Mouse (Mus musculus): ENCODE results near the gene Pdc. TPM values are rescaled to one million over a fixed set of nuclear protein-coding genes. Genes with fewer than 3 reads are reported as not detected.
"Not testable (repeated sequence)": the region's sequence is repeated elsewhere in the genome, so short reads cannot be mapped to it uniquely, and the experiment has no call there.

The Pdc gene
- polyA plus RNA-seq (2011; ENCODE audit: insufficient read length, low read depth, missing spikeins): not detected in 2 replicates

GRCm38 (mm10) chr1:150319205-150319604 is at the start of gene Pdc:
Pdc (plus strand) TSS chr1:150319417.
- H3K4me1 ChIP-seq (ENCODE audit: control insufficient read depth, insufficient read depth, low read length): no peaks in the 10 kb centered on the region
- no peak for TF ChIP-seq CTCF (IDR thresholded peaks at IDR 0.05; ENCODE audit: borderline replicate concordance, insufficient read depth, low read length)
- no peak for TF ChIP-seq POLR2A (IDR thresholded peaks at IDR 0.05; ENCODE audit: low read depth, low read length)
- no peak within 1 kb of the TSS for H3K4me3 ChIP-seq (ENCODE audit: insufficient read depth, low read length)
- H3K27ac ChIP-seq (ENCODE audit: insufficient read depth, low read length): no peak within 1 kb of the TSS

GRCm38 (mm10) chr1:150294051-150294450 is 25.2 kb upstream of the Pdc start:
- H3K4me3 ChIP-seq (ENCODE audit: insufficient read depth, low read length); H3K27ac ChIP-seq (ENCODE audit: insufficient read depth, low read length); H3K4me1 ChIP-seq (ENCODE audit: control insufficient read depth, insufficient read depth, low read length): not testable (repeated sequence)

GRCm38 (mm10) chr1:150307599-150307998 is 11.6 kb upstream of the Pdc start:
- TF ChIP-seq POLR2A (IDR thresholded peaks at IDR 0.05; ENCODE audit: low read depth, low read length) (no peak), CTCF (IDR thresholded peaks at IDR 0.05; ENCODE audit: borderline replicate concordance, insufficient read depth, low read length) (no peak)

GRCm38 (mm10) chr1:150335111-150335510 is 15.9 kb downstream of the Pdc start:
- H3K4me1 ChIP-seq (ENCODE audit: control insufficient read depth, insufficient read depth, low read length): no peaks in the 10 kb centered on the region
- H3K27ac ChIP-seq (ENCODE audit: insufficient read depth, low read length): no peak overlapping the region
- TF ChIP-seq POLR2A (IDR thresholded peaks at IDR 0.05; ENCODE audit: low read depth, low read length) (no peak), CTCF (IDR thresholded peaks at IDR 0.05; ENCODE audit: borderline replicate concordance, insufficient read depth, low read length) (no peak)
- no peak overlapping the region for H3K4me3 ChIP-seq (ENCODE audit: insufficient read depth, low read length)

More at GRCm38 (mm10) chr1:150307599-150307998, 11.6 kb upstream of the Pdc start:
- Histone ChIP-seq H3K27ac (ENCODE audit: insufficient read depth, low read length) (no peak overlapping the region), H3K4me3 (ENCODE audit: insufficient read depth, low read length) (no peak overlapping the region), H3K4me1 (ENCODE audit: control insufficient read depth, insufficient read depth, low read length) (no peaks in the 10 kb centered on the region; the same call in 1 of the 2 replicates)

- H3K27ac ChIP-seq (ENCODE audit: insufficient read depth, low read length): no peak overlapping the region
- no peak overlapping the region for H3K4me3 ChIP-seq (ENCODE audit: insufficient read depth, low read length)
- TF ChIP-seq CTCF (IDR thresholded peaks at IDR 0.05; ENCODE audit: borderline replicate concordance, insufficient read depth, low read length) (no peak), POLR2A (IDR thresholded peaks at IDR 0.05; ENCODE audit: low read depth, low read length) (no peak)
These were observed 41.6 kb downstream of the Pdc start for GRCm38 (mm10) chr1:150360864-150361263.

GRCm38 (mm10) chr1:150372895-150373294 is 53.7 kb downstream of the Pdc start:
- Histone ChIP-seq H3K4me3 (ENCODE audit: insufficient read depth, low read length) (no peak overlapping the region), H3K4me1 (ENCODE audit: control insufficient read depth, insufficient read depth, low read length) (no peaks in the 10 kb centered on the region), H3K27ac (ENCODE audit: insufficient read depth, low read length) (no peak overlapping the region)
- TF ChIP-seq CTCF (IDR thresholded peaks at IDR 0.05; ENCODE audit: borderline replicate concordance, insufficient read depth, low read length) (no peak), POLR2A (IDR thresholded peaks at IDR 0.05; ENCODE audit: low read depth, low read length) (no peak)

More at GRCm38 (mm10) chr1:150360864-150361263, 41.6 kb downstream of the Pdc start:
- no peaks in the 10 kb centered on the region for H3K4me1 ChIP-seq (ENCODE audit: control insufficient read depth, insufficient read depth, low read length)

GRCm38 (mm10) chr1:150374247-150374646 is 55.0 kb downstream of the Pdc start:
- no peaks in the 10 kb centered on the region for H3K4me1 ChIP-seq (ENCODE audit: control insufficient read depth, insufficient read depth, low read length)

More at GRCm38 (mm10) chr1:150374247-150374646, 55.0 kb downstream of the Pdc start:
- TF ChIP-seq CTCF (IDR thresholded peaks at IDR 0.05; ENCODE audit: borderline replicate concordance, insufficient read depth, low read length): no peak
- no peak for TF ChIP-seq POLR2A (IDR thresholded peaks at IDR 0.05; ENCODE audit: low read depth, low read length)
- H3K4me3 ChIP-seq (ENCODE audit: insufficient read depth, low read length): no peak overlapping the region
- no peak overlapping the region for H3K27ac ChIP-seq (ENCODE audit: insufficient read depth, low read length)

Other genes with a start within 250 kb of the Pdc start
- 60.3 and 202 TPM in 2 replicates for gene Ptgs2, start 219.4 kb upstream of the Pdc start, polyA plus RNA-seq (2011; ENCODE audit: insufficient read length, low read depth, missing spikeins)
- 243 and 245 TPM in 2 replicates for gene Tpr, start 73.4 kb downstream of the Pdc start, polyA plus RNA-seq (2011; ENCODE audit: insufficient read length, low read depth, missing spikeins)
- 55.1 and 56.6 TPM in 2 replicates for gene Odr4, start 73.7 kb downstream of the Pdc start, polyA plus RNA-seq (2011; ENCODE audit: insufficient read length, low read depth, missing spikeins)
- 3.8 and 4.6 TPM in 2 replicates for gene Prg4, start 146.7 kb downstream of the Pdc start, polyA plus RNA-seq (2011; ENCODE audit: insufficient read length, low read depth, missing spikeins)

Data from embryonic fibroblast, embryonic 13.5 days (primary cell).